Mouse (Mus musculus): Measurements from ENCODE around the gene Arhgap15. TPM values are rescaled to one million over a fixed set of nuclear protein-coding genes. Genes with fewer than 3 reads are reported as not detected.

Gene Arhgap15
- polyA plus RNA-seq, 1 experiment from 2014 or later: 6.0 TPM

- Histone ChIP-seq H3K4me1 (replicated peaks) (no peaks in the 10 kb centered on the region), H3K4me3 (replicated peaks) (no peak overlapping the region), H3K27me3 (no peaks in the 10 kb centered on the region), H3K27ac (replicated peaks) (no peak overlapping the region), H3K9me3 (replicated peaks) (no peaks in the 10 kb centered on the region), H3K9ac (no peak overlapping the region), H3K4me2 (no peak overlapping the region), H3K36me3 (replicated peaks) (no peaks in the 10 kb centered on the region)
- WGBS (ENCODE audit: insufficient replicate concordance): 56% methylated on average over 7 of the region's 7 CpGs
- ATAC-seq (ENCODE audit: insufficient read depth): no peak
Observed at GRCm38 (mm10) chr2:44146124-44146981, 397.7 kb downstream of the Arhgap15 start.

DNA sequence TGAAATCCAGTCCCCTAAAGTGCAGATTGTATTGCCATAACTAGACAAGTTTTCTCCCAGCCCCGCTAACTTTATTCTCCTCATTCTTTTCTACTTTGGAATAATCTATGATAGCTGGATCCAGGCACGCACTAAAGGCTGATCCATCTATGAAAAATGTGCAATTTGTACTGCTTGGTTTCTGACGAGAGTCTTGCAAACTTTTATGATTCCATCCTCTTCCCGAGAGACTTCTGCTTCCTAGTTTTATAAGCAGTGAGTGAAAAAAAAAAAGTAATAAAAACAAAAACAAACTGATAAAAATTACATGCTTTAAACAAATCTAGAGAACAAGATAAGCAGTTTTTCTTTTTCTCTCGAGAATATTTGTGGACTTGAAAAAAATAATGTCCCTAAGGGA lies 398.9 kb downstream of the Arhgap15 start:
- ATAC-seq (ENCODE audit: insufficient read depth): no peak
- no peaks in the 10 kb centered on the region for H3K9me3 ChIP-seq (replicated peaks)
- no peak overlapping the region for H3K4me3 ChIP-seq (replicated peaks)
- 55% methylated on average over 5 of the region's 5 CpGs for WGBS (ENCODE audit: insufficient replicate concordance)
- H3K4me1 ChIP-seq (replicated peaks): no peaks in the 10 kb centered on the region
- no peak overlapping the region for H3K27ac ChIP-seq (replicated peaks)
- no peak overlapping the region for H3K9ac ChIP-seq
- no peaks in the 10 kb centered on the region for H3K27me3 ChIP-seq
- no peak overlapping the region for H3K4me2 ChIP-seq
- H3K36me3 ChIP-seq (replicated peaks): no peaks in the 10 kb centered on the region

- H3K4me1 ChIP-seq (replicated peaks): no peaks in the 10 kb centered on the region
- WGBS (ENCODE audit: insufficient replicate concordance): 50% methylated on average over 7 of the region's 7 CpGs
- no peak overlapping the region for H3K4me3 ChIP-seq (replicated peaks)
- no peak for ATAC-seq (ENCODE audit: insufficient read depth)
- no peaks in the 10 kb centered on the region for H3K36me3 ChIP-seq (replicated peaks)
- H3K27ac ChIP-seq (replicated peaks): no peak overlapping the region
- H3K9ac ChIP-seq: no peak overlapping the region
- H3K27me3 ChIP-seq: no peaks in the 10 kb centered on the region
- no peaks in the 10 kb centered on the region for H3K9me3 ChIP-seq (replicated peaks)
- no peak overlapping the region for H3K4me2 ChIP-seq
Observed at GRCm38 (mm10) chr2:44147971-44148370, 399.3 kb downstream of the Arhgap15 start.

- Histone ChIP-seq H3K4me1 (replicated peaks) (no peaks in the 10 kb centered on the region), H3K4me2 (no peak overlapping the region), H3K27me3 (no peaks in the 10 kb centered on the region), H3K4me3 (replicated peaks) (no peak overlapping the region), H3K27ac (replicated peaks) (no peak overlapping the region), H3K9ac (no peak overlapping the region), H3K9me3 (replicated peaks) (no peaks in the 10 kb centered on the region), H3K36me3 (replicated peaks) (no peaks in the 10 kb centered on the region)
- no peak for ATAC-seq (ENCODE audit: insufficient read depth)
- WGBS (ENCODE audit: insufficient replicate concordance): 60% methylated on average over 7 of the region's 7 CpGs
Observed at GRCm38 (mm10) chr2:44148550-44149100, 400.0 kb downstream of the Arhgap15 start.

- H3K4me3 ChIP-seq (replicated peaks): no peak overlapping the region
- 49% methylated on average over 1 of the region's 1 CpGs for WGBS (ENCODE audit: insufficient replicate concordance)
- no peaks in the 10 kb centered on the region for H3K9me3 ChIP-seq (replicated peaks)
- no peak for ATAC-seq (ENCODE audit: insufficient read depth)
- H3K27ac ChIP-seq (replicated peaks): no peak overlapping the region
- no peaks in the 10 kb centered on the region for H3K4me1 ChIP-seq (replicated peaks)
- H3K27me3 ChIP-seq: no peaks in the 10 kb centered on the region
- H3K36me3 ChIP-seq (replicated peaks): no peaks in the 10 kb centered on the region
- H3K9ac ChIP-seq: no peak overlapping the region
- no peak overlapping the region for H3K4me2 ChIP-seq
Observed at GRCm38 (mm10) chr2:44152301-44152700, 403.7 kb downstream of the Arhgap15 start.

- H3K36me3 ChIP-seq (replicated peaks): no peaks in the 10 kb centered on the region
- no peaks in the 10 kb centered on the region for H3K9me3 ChIP-seq (replicated peaks)
- 62% methylated on average over 4 of the region's 4 CpGs for WGBS (ENCODE audit: insufficient replicate concordance)
- no peak for ATAC-seq (ENCODE audit: insufficient read depth)
- H3K27me3 ChIP-seq: no peaks in the 10 kb centered on the region
- H3K4me2 ChIP-seq: no peak overlapping the region
- H3K4me3 ChIP-seq (replicated peaks): no peak overlapping the region
- H3K27ac ChIP-seq (replicated peaks): no peak overlapping the region
- H3K9ac ChIP-seq: no peak overlapping the region
- H3K4me1 ChIP-seq (replicated peaks): no peaks in the 10 kb centered on the region
Observed at GRCm38 (mm10) chr2:44160358-44160757, 411.7 kb downstream of the Arhgap15 start.

- H3K36me3 ChIP-seq (replicated peaks): no peaks in the 10 kb centered on the region
- H3K9me3 ChIP-seq (replicated peaks): no peaks in the 10 kb centered on the region
- 38% methylated on average over 3 of the region's 3 CpGs for WGBS (ENCODE audit: insufficient replicate concordance)
- H3K27me3 ChIP-seq: no peaks in the 10 kb centered on the region
- H3K4me1 ChIP-seq (replicated peaks): no peaks in the 10 kb centered on the region
- H3K9ac ChIP-seq: no peak overlapping the region
- no peak for ATAC-seq (ENCODE audit: insufficient read depth)
- H3K4me2 ChIP-seq: no peak overlapping the region
- H3K4me3 ChIP-seq (replicated peaks): no peak overlapping the region
- no peak overlapping the region for H3K27ac ChIP-seq (replicated peaks)
Observed at GRCm38 (mm10) chr2:44165789-44166188, 417.2 kb downstream of the Arhgap15 start.

DNA sequence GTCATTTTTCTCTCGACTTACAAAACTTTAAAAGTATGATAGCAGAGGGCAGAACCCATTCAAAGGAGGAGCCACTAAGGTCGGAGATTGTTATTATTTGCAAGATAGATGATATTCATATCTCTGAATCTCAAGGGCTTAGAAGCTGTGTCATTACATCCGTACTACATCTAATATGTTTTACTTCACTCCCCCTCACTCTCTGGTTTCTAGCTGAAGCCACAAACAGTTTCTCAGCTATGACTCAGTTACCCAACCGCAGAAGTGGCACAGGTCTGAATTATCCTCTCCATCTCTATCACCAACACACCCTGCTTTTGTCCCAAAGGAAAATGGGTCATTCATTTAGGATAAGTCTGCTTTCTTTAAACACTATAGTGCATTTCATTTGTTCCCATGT lies 418.1 kb downstream of the Arhgap15 start:
- Histone ChIP-seq H3K4me2 (no peak overlapping the region), H3K27ac (replicated peaks) (no peak overlapping the region), H3K36me3 (replicated peaks) (no peaks in the 10 kb centered on the region), H3K9me3 (replicated peaks) (no peaks in the 10 kb centered on the region), H3K4me3 (replicated peaks) (no peak overlapping the region), H3K27me3 (no peaks in the 10 kb centered on the region), H3K4me1 (replicated peaks) (no peaks in the 10 kb centered on the region), H3K9ac (no peak overlapping the region)
- no peak for ATAC-seq (ENCODE audit: insufficient read depth)
- 57% methylated on average over 4 of the region's 4 CpGs for WGBS (ENCODE audit: insufficient replicate concordance)

GRCm38 (mm10) chr2:44184476-44184875 lies 435.9 kb downstream of the Arhgap15 start:
- Histone ChIP-seq H3K9me3 (replicated peaks) (no peaks in the 10 kb centered on the region), H3K27ac (replicated peaks) (no peak overlapping the region), H3K9ac (no peak overlapping the region), H3K4me3 (replicated peaks) (no peak overlapping the region), H3K4me2 (no peak overlapping the region), H3K36me3 (replicated peaks) (no peaks in the 10 kb centered on the region), H3K27me3 (no peaks in the 10 kb centered on the region), H3K4me1 (replicated peaks) (no peaks in the 10 kb centered on the region)
- ATAC-seq (ENCODE audit: insufficient read depth): no peak
- 67% methylated on average over 10 of the region's 10 CpGs for WGBS (ENCODE audit: insufficient replicate concordance)

DNA sequence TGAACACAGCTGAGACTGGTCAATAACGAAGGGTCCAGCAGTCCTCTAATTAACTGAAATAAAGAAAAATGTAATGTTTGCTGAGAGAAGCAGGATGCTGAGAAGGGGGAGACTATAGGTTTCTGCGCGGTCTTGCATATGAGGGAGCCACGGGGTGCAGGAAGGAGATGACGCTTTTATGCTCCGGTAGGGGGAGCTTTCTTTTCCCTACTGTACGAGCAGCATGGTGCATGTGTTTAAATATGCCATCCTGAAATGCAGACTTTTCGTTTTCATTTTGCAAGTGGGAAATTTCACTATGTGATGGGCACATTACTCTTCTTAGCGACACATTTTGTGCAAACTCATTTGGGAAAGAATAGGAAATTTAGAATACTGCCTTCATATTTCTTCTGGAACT lies 442.1 kb downstream of the Arhgap15 start:
- no peak overlapping the region for H3K9ac ChIP-seq
- no peaks in the 10 kb centered on the region for H3K27me3 ChIP-seq
- no peak overlapping the region for H3K4me2 ChIP-seq
- no peaks in the 10 kb centered on the region for H3K9me3 ChIP-seq (replicated peaks)
- WGBS (ENCODE audit: insufficient replicate concordance): 75% methylated on average over 9 of the region's 9 CpGs
- ATAC-seq (ENCODE audit: insufficient read depth): no peak
- H3K4me1 ChIP-seq (replicated peaks): no peaks in the 10 kb centered on the region
- no peaks in the 10 kb centered on the region for H3K36me3 ChIP-seq (replicated peaks)
- no peak overlapping the region for H3K4me3 ChIP-seq (replicated peaks)
- no peak overlapping the region for H3K27ac ChIP-seq (replicated peaks)

- WGBS (ENCODE audit: insufficient replicate concordance): 54% methylated on average over 3 of the region's 3 CpGs
- no peaks in the 10 kb centered on the region for H3K4me1 ChIP-seq (replicated peaks)
- H3K36me3 ChIP-seq (replicated peaks): no peaks in the 10 kb centered on the region
- no peaks in the 10 kb centered on the region for H3K9me3 ChIP-seq (replicated peaks)
- ATAC-seq (ENCODE audit: insufficient read depth): no peak
- H3K4me2 ChIP-seq: no peak overlapping the region
- H3K27me3 ChIP-seq: no peaks in the 10 kb centered on the region
- no peak overlapping the region for H3K4me3 ChIP-seq (replicated peaks)
- H3K9ac ChIP-seq: no peak overlapping the region
- H3K27ac ChIP-seq (replicated peaks): no peak overlapping the region
Observed at GRCm38 (mm10) chr2:44192058-44192457, 443.4 kb downstream of the Arhgap15 start.
